Mouse (Mus musculus) adrenal gland, postnatal 25 days (tissue): Measurements from ENCODE around the gene Dclk1. TPM values are rescaled to one million over a fixed set of nuclear protein-coding genes. Genes with fewer than 3 reads are reported as not detected.
A peak's percentile ranks its signal among the peaks of the same experiment; 100 is the strongest.

Experiments used
- DNase-seq: peaks from one replicate; pipeline ENCODE4 v3.0.0; 2021; ENCODE audit warnings: mixed read lengths
- total RNA-seq: library from RNA; stranded (reverse); gene quantifications from 2 replicates; pipeline ENCODE4 v1.2.3, GENCODE M21; 2021

The Dclk1 gene
- total RNA-seq, 1 experiment from 2014 or later: 2.3 TPM

- DNase-seq: no peak
Observed at GRCm38 (mm10) chr3:55452464-55452863, 210.3 kb downstream of the Dclk1 start.

- no peak for DNase-seq
Observed at GRCm38 (mm10) chr3:55461092-55461491, 218.9 kb downstream of the Dclk1 start.

GRCm38 (mm10) chr3:55461685-55462655 is 219.8 kb downstream of the Dclk1 start:
- DNase-seq: peak; percentile 15

GRCm38 (mm10) chr3:55462904-55463668 is 220.9 kb downstream of the Dclk1 start:
- no peak for DNase-seq

- DNase-seq: no peak
Observed at GRCm38 (mm10) chr3:55464226-55464625, 222.1 kb downstream of the Dclk1 start.

GRCm38 (mm10) chr3:55465785-55466184 is 223.6 kb downstream of the Dclk1 start:
- DNase-seq: no peak

- peak; percentile 7 for DNase-seq
Observed at GRCm38 (mm10) chr3:55466348-55466747, 224.2 kb downstream of the Dclk1 start.

GRCm38 (mm10) chr3:55472110-55472509 is 229.9 kb downstream of the Dclk1 start, which contains the start of gene Gm21954:
TSS of gene Gm21954 (minus strand) at chr3:55472210.
- no peak for DNase-seq

GRCm38 (mm10) chr3:55473146-55473545 is 231.0 kb downstream of the Dclk1 start:
- no peak for DNase-seq

- DNase-seq: no peak
Observed at GRCm38 (mm10) chr3:55476694-55477093, 234.5 kb downstream of the Dclk1 start.

GRCm38 (mm10) chr3:55479306-55479705 is 237.1 kb downstream of the Dclk1 start:
- no peak for DNase-seq

GRCm38 (mm10) chr3:55481140-55481539 is 239.0 kb downstream of the Dclk1 start:
- no peak for DNase-seq

- no peak for DNase-seq
Observed at GRCm38 (mm10) chr3:55483328-55483727, 241.2 kb downstream of the Dclk1 start.

GRCm38 (mm10) chr3:55489231-55489990 is 247.2 kb downstream of the Dclk1 start:
- DNase-seq: no peak

GRCm38 (mm10) chr3:55492021-55492420 is 249.9 kb downstream of the Dclk1 start:
- no peak for DNase-seq

- DNase-seq: no peak
Observed at GRCm38 (mm10) chr3:55494348-55494747, 252.2 kb downstream of the Dclk1 start.

GRCm38 (mm10) chr3:55495231-55495630 is 253.1 kb downstream of the Dclk1 start:
- DNase-seq: no peak

- DNase-seq: no peak
Observed at GRCm38 (mm10) chr3:55495866-55496265, 253.7 kb downstream of the Dclk1 start.

- no peak for DNase-seq
Observed at GRCm38 (mm10) chr3:55496462-55496941, 254.3 kb downstream of the Dclk1 start.

- no peak for DNase-seq
Observed at GRCm38 (mm10) chr3:55499298-55499697, 257.1 kb downstream of the Dclk1 start.

GRCm38 (mm10) chr3:55510198-55510597 is 268.0 kb downstream of the Dclk1 start:
- no peak for DNase-seq

GRCm38 (mm10) chr3:55511658-55512057 is 269.5 kb downstream of the Dclk1 start:
- DNase-seq: no peak
